Mouse (Mus musculus): ENCODE measurements at regions not wholly inside any gene's neighbourhood (a gene's known extent, or its start where the extent isn't known, plus 50 kb on each side); places are given as distances from the start of the nearest gene placed in this dataset.

DNA sequence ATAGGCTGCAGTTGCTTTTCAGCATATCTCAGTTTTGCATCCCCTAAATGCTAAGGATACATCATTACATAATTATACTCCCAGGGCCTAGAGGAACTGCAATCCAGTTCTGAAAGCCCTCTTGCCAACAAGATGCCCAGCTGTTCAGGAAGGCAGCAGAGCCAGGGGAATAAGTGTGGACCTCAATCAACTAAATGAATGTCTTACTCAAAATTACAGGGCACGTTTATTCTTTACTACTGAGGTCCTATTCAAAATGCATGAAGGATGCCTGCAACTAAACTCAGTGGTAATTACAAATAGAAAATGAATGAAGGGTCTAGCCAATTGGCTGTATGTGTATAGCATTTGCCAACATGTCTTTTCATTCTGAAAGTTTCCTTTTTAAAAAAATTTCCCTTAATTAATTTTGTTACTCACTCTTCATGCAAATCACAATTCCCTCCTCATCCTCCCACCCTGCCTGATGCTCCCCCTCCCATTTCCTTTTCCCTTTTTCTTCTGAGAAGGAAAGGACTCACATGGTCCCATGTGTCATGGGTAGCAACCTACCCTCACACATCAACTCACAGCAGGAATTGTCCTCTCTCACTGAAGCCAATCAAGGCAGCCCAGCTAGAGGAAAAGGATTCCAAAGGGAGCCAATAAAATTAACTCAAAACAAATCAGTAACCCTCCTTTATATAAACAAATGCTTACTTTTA, 86.9 kb upstream of the Ins1 start:
- Histone ChIP-seq H3K9ac (no peak overlapping the region), H3K4me1 (replicated peaks) (no peaks in the 10 kb centered on the region), H3K4me3 (no peak overlapping the region), H3K27ac (replicated peaks) (no peak overlapping the region), H3K36me3 (no peaks in the 10 kb centered on the region), H3K27me3 (no peaks in the 10 kb centered on the region), H3K4me2 (no peak overlapping the region), H3K9me3 (no peaks in the 10 kb centered on the region)
- ATAC-seq (ENCODE audit: low read depth): no peak
- 32% methylated on average over 1 of the region's 1 CpGs for WGBS

DNA sequence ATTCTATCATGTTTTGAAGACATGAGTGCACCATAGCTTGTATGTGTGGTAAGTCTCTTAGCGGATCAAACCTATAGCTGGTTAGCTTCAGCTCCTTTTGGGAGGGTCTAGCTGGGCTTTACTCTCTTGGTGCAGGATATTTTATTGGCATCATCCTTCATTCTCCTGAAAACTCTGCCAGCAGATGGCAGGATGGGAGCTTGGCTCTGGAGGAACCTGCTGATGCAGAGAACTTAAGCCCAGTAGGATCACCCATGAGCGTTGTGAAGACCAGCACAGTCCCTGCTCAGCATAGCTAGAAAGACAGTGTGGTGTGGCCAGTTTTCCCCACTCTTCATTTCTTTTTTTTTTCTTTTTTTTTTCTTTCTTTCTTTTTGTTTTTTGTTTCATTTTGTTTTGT, 70.3 kb upstream of the Ins1 start:
- Histone ChIP-seq H3K4me2 (no peak overlapping the region), H3K4me3 (no peak overlapping the region), H3K27me3 (no peaks in the 10 kb centered on the region), H3K27ac (replicated peaks) (no peak overlapping the region), H3K4me1 (replicated peaks) (no peaks in the 10 kb centered on the region), H3K9ac (no peak overlapping the region), H3K9me3 (no peaks in the 10 kb centered on the region), H3K36me3 (no peaks in the 10 kb centered on the region)
- WGBS: 78% methylated on average over 2 of the region's 2 CpGs
- ATAC-seq (ENCODE audit: low read depth): no peak

DNA sequence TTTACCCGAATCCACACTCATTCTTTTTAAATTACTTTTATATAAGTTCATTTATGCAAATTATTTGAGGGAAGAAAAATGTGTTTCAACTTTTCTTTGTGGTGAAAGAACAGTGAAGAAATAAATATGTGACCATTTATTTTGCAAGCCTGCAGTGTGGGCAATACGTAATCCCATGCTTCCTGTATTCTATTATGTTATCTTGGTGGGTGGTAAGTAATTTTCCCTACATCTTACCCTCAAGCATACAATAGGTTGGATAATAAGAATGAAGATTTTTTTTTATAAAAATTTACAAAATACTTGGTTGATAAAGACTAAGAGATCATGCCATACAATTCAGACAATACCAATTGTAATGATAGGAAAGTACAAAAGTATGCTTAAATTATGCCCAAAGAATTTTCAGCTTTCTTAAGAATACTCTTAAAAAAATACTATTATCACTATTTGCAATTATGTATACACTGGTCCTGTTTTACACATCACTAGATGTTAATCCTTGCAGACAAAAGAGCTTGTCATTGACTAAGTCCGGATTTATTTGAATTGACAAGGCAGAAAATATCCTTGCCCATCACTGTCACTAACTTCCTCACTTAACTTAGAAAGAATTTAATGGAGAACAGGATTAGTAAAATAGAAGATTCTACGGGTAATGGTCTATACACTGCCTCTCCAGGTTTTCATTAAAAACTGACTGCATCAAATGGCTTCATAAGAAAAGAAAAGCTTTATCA, 64.4 kb upstream of the Ins1 start:
- no peak for ATAC-seq (ENCODE audit: low read depth)
- WGBS: 84% methylated on average over 4 of the region's 4 CpGs
- H3K9me3 ChIP-seq: no peaks in the 10 kb centered on the region
- no peak overlapping the region for H3K4me3 ChIP-seq
- no peak overlapping the region for H3K4me2 ChIP-seq
- H3K27ac ChIP-seq (replicated peaks): no peak overlapping the region
- no peaks in the 10 kb centered on the region for H3K4me1 ChIP-seq (replicated peaks)
- no peaks in the 10 kb centered on the region for H3K27me3 ChIP-seq
- H3K9ac ChIP-seq: no peak overlapping the region
- no peaks in the 10 kb centered on the region for H3K36me3 ChIP-seq

DNA sequence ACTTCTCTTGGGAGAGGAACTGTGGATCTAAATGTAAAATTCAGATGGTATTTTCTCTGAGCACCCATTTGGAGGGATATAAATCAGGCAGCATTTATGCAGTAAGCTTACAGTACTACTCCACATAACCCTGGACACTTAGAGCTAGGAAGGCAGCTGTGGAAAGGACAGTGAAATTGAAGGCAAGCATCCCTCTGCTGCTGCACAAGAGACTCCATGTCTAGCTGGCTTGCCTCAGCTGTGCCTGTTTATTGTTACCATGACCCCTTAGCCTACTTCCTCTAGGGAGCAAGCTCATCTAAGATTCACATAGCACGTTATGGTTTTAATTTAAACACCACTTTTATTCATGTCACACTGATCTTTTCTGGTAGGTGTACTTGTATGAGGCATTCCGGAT, 56.4 kb upstream of the Ins1 start:
- 34% methylated on average over 2 of the region's 2 CpGs for WGBS
- no peak overlapping the region for H3K4me3 ChIP-seq
- H3K4me1 ChIP-seq (replicated peaks): peaks cover 14% of the 10 kb centered on the region
- H3K4me2 ChIP-seq: no peak overlapping the region
- H3K27me3 ChIP-seq: no peaks in the 10 kb centered on the region
- no peaks in the 10 kb centered on the region for H3K9me3 ChIP-seq
- peak; percentile 81 for ATAC-seq (ENCODE audit: low read depth)
- H3K36me3 ChIP-seq: no peaks in the 10 kb centered on the region
- H3K9ac ChIP-seq: no peak overlapping the region
- peak overlapping the region; percentile 46 for H3K27ac ChIP-seq (replicated peaks)

Data from neural tube, embryonic 13.5 days (tissue).